Mouse (Mus musculus) hindbrain, postnatal 0 days (tissue): ENCODE data around the gene Slc24a3. TPM values are rescaled to one million over a fixed set of nuclear protein-coding genes. Genes with fewer than 3 reads are reported as not detected.

ENCODE experiments used
- ATAC-seq: fragments of 200-750 bp; cut with Nextera tagmentation; 2 replicates; pipeline ENCODE4 v1.8.0; 2017; ENCODE audit warnings: mild to moderate bottlenecking, moderate TSS enrichment, moderate library complexity
- DNase-seq: peaks from one replicate; pipeline ENCODE4 v3.0.0-alpha.2; 2015; ENCODE audit warnings: low spot score
- H3K27ac ChIP-seq: fragments of 300-500 bp; sonication (generic); 2 replicates; pipeline ENCODE4 v1.5.1; 2014; ENCODE audit warnings: mild to moderate bottlenecking
- H3K27me3 ChIP-seq: fragments of 300-500 bp; sonication (generic); 2 replicates; pipeline ENCODE4 v1.6.1; 2014; ENCODE audit warnings: low read length, mixed read lengths; ENCODE audit not compliant: insufficient read depth
- H3K36me3 ChIP-seq: fragments of 300-500 bp; sonication (generic); 2 replicates; pipeline ENCODE4 v1.6.1; 2014; ENCODE audit warnings: low read length, mixed read lengths; ENCODE audit not compliant: insufficient read depth
- H3K4me1 ChIP-seq: fragments of 300-500 bp; sonication (generic); 2 replicates; pipeline ENCODE4 v1.6.1; 2014; ENCODE audit warnings: antibody characterized with exemption, low read length, mixed read lengths; ENCODE audit not compliant: insufficient read depth
- H3K4me2 ChIP-seq: fragments of 300-500 bp; sonication (generic); 2 replicates; pipeline ENCODE4 v1.6.1; 2014; ENCODE audit warnings: low read depth, mild to moderate bottlenecking, low read length, moderate library complexity, mixed read lengths
- H3K4me3 ChIP-seq: fragments of 300-500 bp; sonication (generic); 2 replicates; pipeline ENCODE4 v1.5.1; 2014; ENCODE audit warnings: low read length
- H3K9ac ChIP-seq: fragments of 300-500 bp; sonication (generic); replicated peaks from 2 replicates; pipeline ENCODE4 v1.6.1; 2014; ENCODE audit warnings: mild to moderate bottlenecking, low read length, moderate library complexity, mixed read lengths
- H3K9me3 ChIP-seq: fragments of 300-500 bp; sonication (generic); 2 replicates; pipeline ENCODE4 v1.6.1; 2016; ENCODE audit warnings: low read length, mixed read lengths
- CTCF ChIP-seq: IDR thresholded peaks from 2 replicates; pipeline ENCODE4 v1.5.1; 2016; ENCODE audit warnings: antibody characterized with exemption, control low read depth, low read depth
- WGBS: fragments of 180-500 bp; shearing (Covaris S2); extraction: QIAGEN DNeasy Blood & Tissue Kit; methylation state at CpG from one replicate; pipeline ENCODE4 v1.1.7; 2014; 5-methylcytosine and 5-hydroxymethylcytosine counted together
- polyA plus RNA-seq: library from polyadenylated mRNA; unstranded; fragments of >200 nt; fragmentation: Nextera tagmentation; extraction: Ambion mirVana; gene quantifications from 2 replicates; pipeline ENCODE4 v1.2.1, GENCODE M21; 2015
- total RNA-seq: library from RNA; depleted of rRNA; stranded (reverse); fragments of >200 nt; gene quantifications from 2 replicates; pipeline ENCODE4 v1.2.3, GENCODE M21; 2014

Gene Slc24a3
- total and polyA plus RNA-seq, 2 experiments from 2014 or later = 28.5 to 63.3 TPM

GRCm38 (mm10) chr2:145655373-145655960 lies 487.9 kb downstream of the Slc24a3 start:
- H3K36me3 ChIP-seq = no peaks in the 10 kb centered on the region
- H3K9me3 ChIP-seq = no peaks in the 10 kb centered on the region
- 41% methylated on average over 12 of the region's 12 CpGs for WGBS
- H3K4me2 ChIP-seq = no peak overlapping the region
- H3K9ac ChIP-seq = no peak overlapping the region
- H3K27ac ChIP-seq = no peak overlapping the region
- no peak for DNase-seq
- TF ChIP-seq CTCF = peak; percentile 36; the same call in 1 of the 2 replicates
- H3K4me1 ChIP-seq = no peaks in the 10 kb centered on the region
- ATAC-seq = no peak
- H3K27me3 ChIP-seq = no peaks in the 10 kb centered on the region
- no peak overlapping the region for H3K4me3 ChIP-seq

GRCm38 (mm10) chr2:145656121-145656520 lies 488.6 kb downstream of the Slc24a3 start:
- no peak for TF ChIP-seq CTCF
- 44% methylated on average over 3 of the region's 3 CpGs for WGBS
- DNase-seq = no peak

GRCm38 (mm10) chr2:145656716-145657115 lies 489.2 kb downstream of the Slc24a3 start:
- H3K27ac ChIP-seq = no peak overlapping the region
- H3K27me3 ChIP-seq = no peaks in the 10 kb centered on the region
- no peaks in the 10 kb centered on the region for H3K36me3 ChIP-seq
- H3K9me3 ChIP-seq = no peaks in the 10 kb centered on the region
- 33% methylated on average over 1 of the region's 1 CpGs for WGBS
- DNase-seq (no peak), ATAC-seq (no peak)
- H3K4me1 ChIP-seq = no peaks in the 10 kb centered on the region
- no peak overlapping the region for H3K9ac ChIP-seq
- no peak for TF ChIP-seq CTCF
- H3K4me3 ChIP-seq = no peak overlapping the region
- H3K4me2 ChIP-seq = no peak overlapping the region

More at GRCm38 (mm10) chr2:145656121-145656520, 488.6 kb downstream of the Slc24a3 start:
- no peak overlapping the region for H3K4me2 ChIP-seq
- H3K4me1 ChIP-seq = no peaks in the 10 kb centered on the region
- no peaks in the 10 kb centered on the region for H3K27me3 ChIP-seq
- H3K36me3 ChIP-seq = no peaks in the 10 kb centered on the region
- no peak overlapping the region for H3K4me3 ChIP-seq
- H3K27ac ChIP-seq = no peak overlapping the region
- H3K9me3 ChIP-seq = no peaks in the 10 kb centered on the region
- H3K9ac ChIP-seq = no peak overlapping the region
- ATAC-seq = no peak

GRCm38 (mm10) chr2:145661242-145661641 lies 493.7 kb downstream of the Slc24a3 start:
- Histone ChIP-seq H3K27me3 (no peaks in the 10 kb centered on the region), H3K27ac (no peak overlapping the region), H3K4me1 (no peaks in the 10 kb centered on the region), H3K36me3 (no peaks in the 10 kb centered on the region), H3K9me3 (no peaks in the 10 kb centered on the region), H3K4me2 (no peak overlapping the region), H3K4me3 (no peak overlapping the region), H3K9ac (no peak overlapping the region)
- 88% methylated on average over 6 of the region's 7 CpGs for WGBS
- ATAC-seq (no peak), DNase-seq (no peak)
- TF ChIP-seq CTCF = no peak

- Histone ChIP-seq H3K27ac (no peak overlapping the region), H3K4me2 (no peak overlapping the region), H3K27me3 (no peaks in the 10 kb centered on the region), H3K9me3 (no peaks in the 10 kb centered on the region), H3K4me1 (no peaks in the 10 kb centered on the region), H3K9ac (no peak overlapping the region), H3K4me3 (no peak overlapping the region), H3K36me3 (no peaks in the 10 kb centered on the region)
- WGBS = 87% methylated on average over 7 of the region's 7 CpGs
- no peak for TF ChIP-seq CTCF
- no peak for ATAC-seq
- no peak for DNase-seq
Measured at GRCm38 (mm10) chr2:145663899-145664298, 496.3 kb downstream of the Slc24a3 start.

- Histone ChIP-seq H3K27ac (no peak overlapping the region), H3K4me3 (no peak overlapping the region), H3K27me3 (no peaks in the 10 kb centered on the region), H3K36me3 (no peaks in the 10 kb centered on the region), H3K4me2 (no peak overlapping the region), H3K9me3 (no peaks in the 10 kb centered on the region), H3K4me1 (no peaks in the 10 kb centered on the region), H3K9ac (no peak overlapping the region)
- TF ChIP-seq CTCF = no peak
- ATAC-seq = no peak
- WGBS = 86% methylated on average over 2 of the region's 2 CpGs
- no peak for DNase-seq
Measured at GRCm38 (mm10) chr2:145664311-145664710, 496.8 kb downstream of the Slc24a3 start.

- H3K4me2 ChIP-seq = no peak overlapping the region
- WGBS = 96% methylated on average over 4 of the region's 4 CpGs
- DNase-seq (no peak), ATAC-seq (no peak)
- H3K4me1 ChIP-seq = no peaks in the 10 kb centered on the region
- H3K9ac ChIP-seq = no peak overlapping the region
- TF ChIP-seq CTCF = no peak
- H3K27me3 ChIP-seq = no peaks in the 10 kb centered on the region
- H3K9me3 ChIP-seq = no peaks in the 10 kb centered on the region
- no peak overlapping the region for H3K4me3 ChIP-seq
- no peaks in the 10 kb centered on the region for H3K36me3 ChIP-seq
- no peak overlapping the region for H3K27ac ChIP-seq
Measured at GRCm38 (mm10) chr2:145668135-145668534, 500.6 kb downstream of the Slc24a3 start.
